Mouse (Mus musculus) midbrain, embryonic 11.5 days (tissue): ENCODE results near the gene Lipa. TPM values are rescaled to one million over a fixed set of nuclear protein-coding genes. Genes with fewer than 3 reads are reported as not detected.

ENCODE experiments used
- ATAC-seq: fragments of 200-750 bp; cut with Nextera tagmentation; 2 replicates; pipeline ENCODE4 v1.8.0; 2017; ENCODE audit warnings: moderate TSS enrichment, moderate library complexity; ENCODE audit not compliant: low FRiP score
- DNase-seq: peaks from one replicate; pipeline ENCODE4 v3.0.0; 2015; ENCODE audit warnings: low spot score; ENCODE audit errors: missing footprints
- H3K27ac ChIP-seq: fragments of 300-500 bp; sonication (generic); 2 replicates; pipeline ENCODE4 v1.5.1; 2014; ENCODE audit warnings: low read depth, low read length
- H3K27me3 ChIP-seq: fragments of 300-500 bp; sonication (generic); 2 replicates; pipeline ENCODE4 v1.6.1; 2014; ENCODE audit warnings: mild to moderate bottlenecking, low read length, moderate library complexity, mixed read lengths; ENCODE audit not compliant: control insufficient read depth, insufficient read depth
- H3K36me3 ChIP-seq: fragments of 300-500 bp; sonication (generic); 2 replicates; pipeline ENCODE4 v1.6.1; 2014; ENCODE audit warnings: mild to moderate bottlenecking, low read length, moderate library complexity, mixed read lengths; ENCODE audit not compliant: control insufficient read depth, insufficient read depth
- H3K4me1 ChIP-seq: fragments of 300-500 bp; sonication (generic); 2 replicates; pipeline ENCODE4 v1.6.1; 2014; ENCODE audit warnings: low read length; ENCODE audit not compliant: control insufficient read depth, insufficient read depth
- H3K4me2 ChIP-seq: fragments of 300-500 bp; sonication (generic); 2 replicates; pipeline ENCODE4 v1.6.1; 2014; ENCODE audit warnings: mild to moderate bottlenecking, moderate library complexity
- H3K4me3 ChIP-seq: fragments of 300-500 bp; sonication (generic); 2 replicates; pipeline ENCODE4 v1.5.1; 2014; ENCODE audit warnings: low read depth, low read length
- H3K9ac ChIP-seq: fragments of 300-500 bp; sonication (generic); 2 replicates; pipeline ENCODE4 v1.6.1; 2014; ENCODE audit warnings: low read length
- H3K9me3 ChIP-seq: fragments of 300-500 bp; sonication (generic); 2 replicates; pipeline ENCODE4 v1.6.1; 2016; ENCODE audit warnings: low read length; ENCODE audit not compliant: control insufficient read depth
- WGBS: fragments of 180-500 bp; shearing (Covaris S2); extraction: QIAGEN DNeasy Blood & Tissue Kit; methylation state at CpG from one replicate; pipeline ENCODE4 v1.1.7; 2014; 5-methylcytosine and 5-hydroxymethylcytosine counted together
- polyA plus RNA-seq: library from polyadenylated mRNA; unstranded; fragments of >200 nt; fragmentation: Nextera tagmentation; extraction: Ambion mirVana; gene quantifications from 2 replicates; pipeline ENCODE4 v1.2.1, GENCODE M21; 2014

The Lipa gene
- polyA plus RNA-seq, 1 experiment from 2014 or later, result 28.7 TPM

GRCm38 (mm10) chr19:34532061-34532751 is 4.9 kb upstream of the Lipa start:
- no peak overlapping the region for H3K9ac ChIP-seq
- no peak overlapping the region for H3K27ac ChIP-seq
- H3K4me2 ChIP-seq, result no peak overlapping the region
- no peak for DNase-seq
- no peaks in the 10 kb centered on the region for H3K4me1 ChIP-seq
- no peak overlapping the region for H3K4me3 ChIP-seq
- 94% methylated on average over 4 of the region's 4 CpGs for WGBS
- no peaks in the 10 kb centered on the region for H3K27me3 ChIP-seq
- no peaks in the 10 kb centered on the region for H3K36me3 ChIP-seq
- H3K9me3 ChIP-seq, result no peaks in the 10 kb centered on the region
- ATAC-seq, result no peak

- H3K9me3 ChIP-seq, result no peaks in the 10 kb centered on the region
- H3K4me1 ChIP-seq, result peaks cover 3% of the 10 kb centered on the region; the same call in 1 of the 2 replicates
- H3K36me3 ChIP-seq, result no peaks in the 10 kb centered on the region
- no peak overlapping the region for H3K27ac ChIP-seq
- H3K27me3 ChIP-seq, result no peaks in the 10 kb centered on the region
- DNase-seq, result peak; percentile 77
- 0 out of 2 replicates have a peak, but pooled peaks have one; percentile 4 for ATAC-seq
- peak overlapping the region; percentile 55 for H3K4me3 ChIP-seq
- H3K9ac ChIP-seq, result peak overlapping the region; percentile 63; the same call in 1 of the 2 replicates
- H3K4me2 ChIP-seq, result peak overlapping the region; percentile 53
- WGBS, result 47% methylated on average over 11 of the region's 11 CpGs
These were observed 852 bp downstream of the Lipa start for GRCm38 (mm10) chr19:34526321-34526923.

- 82% methylated on average over 9 of the region's 9 CpGs for WGBS
- no peaks in the 10 kb centered on the region for H3K27me3 ChIP-seq
- no peaks in the 10 kb centered on the region for H3K36me3 ChIP-seq
- no peak overlapping the region for H3K4me2 ChIP-seq
- H3K4me3 ChIP-seq, result no peak overlapping the region
- peak; percentile 77 for DNase-seq
- H3K4me1 ChIP-seq, result peaks cover 3% of the 10 kb centered on the region; the same call in 1 of the 2 replicates
- no peaks in the 10 kb centered on the region for H3K9me3 ChIP-seq
- H3K9ac ChIP-seq, result no peak overlapping the region
- no peak overlapping the region for H3K27ac ChIP-seq
- no peak for ATAC-seq
These were observed 2.6 kb downstream of the Lipa start for GRCm38 (mm10) chr19:34524646-34525045.

- Histone ChIP-seq H3K27ac (no peak overlapping the region), H3K9ac (no peak overlapping the region), H3K4me2 (no peak overlapping the region), H3K27me3 (no peaks in the 10 kb centered on the region), H3K4me3 (no peak overlapping the region), H3K36me3 (no peaks in the 10 kb centered on the region; the same call in 1 of the 2 replicates), H3K4me1 (peaks cover 3% of the 10 kb centered on the region; the same call in 1 of the 2 replicates), H3K9me3 (no peaks in the 10 kb centered on the region)
- ATAC-seq (no peak), DNase-seq (peak; percentile 26)
- WGBS, result 92% methylated on average over 12 of the region's 12 CpGs
These were observed 4.1 kb downstream of the Lipa start for GRCm38 (mm10) chr19:34523106-34523725.

- DNase-seq (peak; percentile 23), ATAC-seq (no peak)
- Histone ChIP-seq H3K27ac (no peak overlapping the region), H3K36me3 (no peaks in the 10 kb centered on the region; the same call in 1 of the 2 replicates), H3K27me3 (no peaks in the 10 kb centered on the region), H3K4me2 (no peak overlapping the region), H3K9me3 (no peaks in the 10 kb centered on the region), H3K4me3 (no peak overlapping the region), H3K4me1 (peaks cover 3% of the 10 kb centered on the region; the same call in 1 of the 2 replicates), H3K9ac (no peak overlapping the region)
- 89% methylated on average over 1 of the region's 1 CpGs for WGBS
These were observed 5.3 kb downstream of the Lipa start for GRCm38 (mm10) chr19:34521978-34522377.

- DNase-seq (peak; percentile 33), ATAC-seq (no peak)
- H3K4me2 ChIP-seq, result no peak overlapping the region
- no peaks in the 10 kb centered on the region for H3K27me3 ChIP-seq
- 82% methylated on average over 2 of the region's 2 CpGs for WGBS
- peaks cover under 1% of the 10 kb centered on the region; the same call in 1 of the 2 replicates for H3K4me1 ChIP-seq
- H3K9ac ChIP-seq, result no peak overlapping the region
- H3K27ac ChIP-seq, result no peak overlapping the region
- H3K9me3 ChIP-seq, result no peaks in the 10 kb centered on the region
- H3K4me3 ChIP-seq, result no peak overlapping the region
- H3K36me3 ChIP-seq, result no peaks in the 10 kb centered on the region; the same call in 1 of the 2 replicates
These were observed 5.9 kb downstream of the Lipa start for GRCm38 (mm10) chr19:34521361-34521760.

- H3K4me3 ChIP-seq, result no peak overlapping the region
- no peaks in the 10 kb centered on the region for H3K9me3 ChIP-seq
- H3K27me3 ChIP-seq, result no peaks in the 10 kb centered on the region
- no peaks in the 10 kb centered on the region; the same call in 1 of the 2 replicates for H3K36me3 ChIP-seq
- no peak for ATAC-seq
- 85% methylated on average over 4 of the region's 4 CpGs for WGBS
- H3K9ac ChIP-seq, result no peak overlapping the region
- H3K4me2 ChIP-seq, result no peak overlapping the region
- no peak overlapping the region for H3K27ac ChIP-seq
- DNase-seq, result no peak
- no peaks in the 10 kb centered on the region for H3K4me1 ChIP-seq
These were observed 7.2 kb downstream of the Lipa start for GRCm38 (mm10) chr19:34520051-34520450.

- ATAC-seq (no peak), DNase-seq (no peak)
These were observed 7.6 kb downstream of the Lipa start for GRCm38 (mm10) chr19:34519646-34520045.

GRCm38 (mm10) chr19:34518786-34519185 is 8.5 kb downstream of the Lipa start:
- ATAC-seq (no peak), DNase-seq (no peak)
- H3K27ac ChIP-seq, result no peak overlapping the region
- no peaks in the 10 kb centered on the region for H3K27me3 ChIP-seq
- no peaks in the 10 kb centered on the region for H3K9me3 ChIP-seq
- H3K36me3 ChIP-seq, result no peaks in the 10 kb centered on the region; the same call in 1 of the 2 replicates
- no peak overlapping the region for H3K4me3 ChIP-seq
- WGBS, result 86% methylated on average over 3 of the region's 3 CpGs
- H3K4me1 ChIP-seq, result no peaks in the 10 kb centered on the region
- no peak overlapping the region for H3K4me2 ChIP-seq
- H3K9ac ChIP-seq, result no peak overlapping the region

More at GRCm38 (mm10) chr19:34519646-34520045, 7.6 kb downstream of the Lipa start:
- H3K27me3 ChIP-seq, result no peaks in the 10 kb centered on the region
- H3K9ac ChIP-seq, result no peak overlapping the region
- no peaks in the 10 kb centered on the region; the same call in 1 of the 2 replicates for H3K36me3 ChIP-seq
- no peaks in the 10 kb centered on the region for H3K9me3 ChIP-seq
- no peak overlapping the region for H3K4me2 ChIP-seq
- no peak overlapping the region for H3K4me3 ChIP-seq
- WGBS, result 83% methylated on average over 3 of the region's 3 CpGs
- no peaks in the 10 kb centered on the region for H3K4me1 ChIP-seq
- no peak overlapping the region for H3K27ac ChIP-seq
